Mouse (Mus musculus): Measurements from ENCODE around the gene 4930402K13Rik.
"Not testable (repeated sequence)": the region's sequence is repeated elsewhere in the genome, so short reads cannot be mapped to it uniquely, and the experiment has no call there.

Gene 4930402K13Rik

GRCm38 (mm10) chrX:9104262-9104661, at the start of gene 4930402K13Rik:
Gene 4930402K13Rik, plus strand, starts transcription at chrX:9104562.
- DNase-seq: no peak

DNA sequence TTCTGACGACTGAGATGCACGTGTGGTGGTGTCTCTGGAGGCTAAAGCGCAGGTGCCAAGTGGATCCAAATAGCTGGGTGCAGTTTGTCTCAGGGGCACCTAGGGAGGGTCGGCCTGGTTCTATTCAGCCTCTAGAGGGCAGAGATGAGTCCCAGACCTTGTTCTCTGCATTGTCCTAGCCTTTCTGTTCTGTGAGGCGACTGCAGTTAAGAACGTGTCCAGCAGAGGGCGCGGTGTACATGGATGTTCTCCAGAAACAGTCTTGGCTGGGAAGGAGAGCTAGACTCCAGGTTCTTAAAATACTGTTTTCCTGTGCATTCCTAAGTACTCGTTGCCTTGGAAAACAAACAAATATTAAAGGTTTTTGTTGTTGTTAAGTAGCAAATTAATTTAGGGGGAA, 43.4 kb upstream of the 4930402K13Rik start:
- peak; percentile 20 to 41 for DNase-seq

DNA sequence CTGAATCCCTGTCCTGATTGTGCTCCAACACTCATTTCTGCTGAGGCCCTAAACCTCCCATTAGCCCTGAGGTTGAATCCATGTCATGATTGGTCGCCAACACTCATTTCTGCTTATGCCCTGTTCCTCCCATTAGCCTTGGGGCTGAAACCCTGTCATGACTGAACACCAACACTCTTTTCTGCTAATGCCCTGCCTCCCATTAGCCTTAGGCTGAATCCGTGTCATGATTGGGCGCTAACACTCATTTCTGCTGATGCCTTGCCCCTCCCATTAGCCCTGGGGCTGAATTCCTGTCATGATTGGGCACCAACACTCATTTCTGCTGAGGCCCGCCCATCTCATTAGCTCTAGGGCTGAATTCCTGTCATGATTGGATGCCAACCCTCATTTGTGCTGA, 42.3 kb upstream of the 4930402K13Rik start:
- no peak for DNase-seq

GRCm38 (mm10) chrX:9062715-9063114, 41.6 kb upstream of the 4930402K13Rik start, which contains the start of gene Fthl17f:
Gene Fthl17f, plus strand, starts transcription at chrX:9063015.
- DNase-seq: not testable (repeated sequence)

DNA sequence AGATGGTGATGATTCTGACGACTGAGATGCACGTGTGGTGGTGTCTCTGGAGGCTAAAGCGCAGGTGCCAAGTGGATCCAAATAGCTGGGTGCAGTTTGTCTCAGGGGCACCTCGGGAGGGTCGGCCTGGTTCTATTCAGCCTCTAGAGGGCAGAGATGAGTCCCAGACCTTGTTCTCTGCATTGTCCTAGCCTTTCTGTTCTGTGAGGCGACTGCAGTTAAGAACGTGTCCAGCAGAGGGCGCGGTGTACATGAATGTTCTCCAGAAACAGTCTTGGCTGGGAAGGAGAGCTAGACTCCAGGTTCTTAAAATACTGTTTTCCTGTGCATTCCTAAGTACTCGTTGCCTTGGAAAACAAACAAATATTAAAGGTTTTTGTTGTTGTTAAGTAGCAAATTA, 26.7 kb upstream of the 4930402K13Rik start:
- DNase-seq: peak in 1 of 2 experiments; percentile 35

- DNase-seq: not testable (repeated sequence)
These were observed 9.3 kb upstream of the 4930402K13Rik start for GRCm38 (mm10) chrX:9095066-9095465.

- no peak for DNase-seq
These were observed 6.0 kb downstream of the 4930402K13Rik start for GRCm38 (mm10) chrX:9110381-9110780.

- DNase-seq: no peak
These were observed 20.6 kb downstream of the 4930402K13Rik start for GRCm38 (mm10) chrX:9124928-9125327.

GRCm38 (mm10) chrX:9128317-9128831, 24.0 kb downstream of the 4930402K13Rik start:
- DNase-seq: no peak

DNA sequence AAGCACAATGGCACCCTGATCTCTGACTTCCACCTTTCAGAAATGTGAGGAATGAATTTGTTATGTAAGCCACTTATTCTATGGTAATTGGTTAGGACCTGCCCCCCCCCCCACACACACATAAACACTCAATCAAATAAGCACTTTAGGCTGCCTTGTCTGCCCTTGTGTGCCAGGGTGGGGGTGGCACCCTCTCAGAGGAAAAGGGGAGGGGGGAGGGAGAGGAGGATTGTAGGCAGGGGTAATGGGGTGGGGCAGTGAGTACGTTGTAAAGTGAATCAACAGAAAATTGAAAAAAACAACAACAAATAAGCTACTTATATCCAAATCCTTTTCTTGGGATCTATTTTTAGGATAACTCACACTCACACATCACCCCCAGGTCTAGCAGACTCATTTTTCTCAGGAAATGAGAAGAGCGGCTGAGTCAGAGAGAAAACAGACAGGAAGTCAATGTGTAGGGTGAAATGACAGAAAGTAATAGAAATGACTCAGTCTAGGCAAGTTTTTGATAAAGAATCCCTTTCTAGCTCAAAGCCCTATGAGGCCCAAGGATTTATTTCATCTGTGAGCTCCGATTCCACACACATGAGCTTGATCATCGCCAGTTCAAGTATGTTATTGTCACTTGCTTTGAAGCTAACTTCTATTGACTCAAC, 35.1 kb downstream of the 4930402K13Rik start:
- DNase-seq: no peak

- no peak for DNase-seq
These were observed 38.3 kb downstream of the 4930402K13Rik start for GRCm38 (mm10) chrX:9142669-9143068.

All from thymus, adult 18-20 months (tissue).